Mouse (Mus musculus): ENCODE results near the gene Camk1d. TPM values are rescaled to one million over a fixed set of nuclear protein-coding genes. Genes with fewer than 3 reads are reported as not detected.
"Not testable (repeated sequence)": the region's sequence is repeated elsewhere in the genome, so short reads cannot be mapped to it uniquely, and the experiment has no call there.

The Camk1d gene
- polyA plus RNA-seq, 1 experiment from 2014 or later, result 1.0 TPM

DNA sequence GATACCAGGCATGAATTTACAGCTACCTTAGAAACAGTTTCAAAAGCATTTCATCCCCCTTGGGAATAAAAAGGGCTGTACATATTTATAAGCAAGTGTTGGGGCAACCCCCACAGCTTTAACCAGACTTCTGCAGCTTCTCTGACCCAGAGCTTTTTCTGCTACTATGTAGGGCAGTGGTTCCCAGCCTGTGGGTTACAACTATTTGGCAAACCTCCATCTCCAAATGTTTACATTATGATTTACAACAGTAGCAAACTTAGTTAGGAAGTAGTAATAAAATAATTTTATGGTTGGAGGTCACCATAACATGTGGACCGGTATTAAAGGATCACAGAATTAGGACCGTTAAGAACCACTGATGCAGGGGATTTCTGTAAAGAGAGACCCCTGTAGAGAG lies 446.3 kb downstream of the Camk1d start:
- Histone ChIP-seq H3K4me3 (ENCODE audit: low read depth, low read length) (no peak overlapping the region), H3K36me3 (ENCODE audit: control insufficient read depth, insufficient read depth, low read length) (no peaks in the 10 kb centered on the region), H3K9me3 (ENCODE audit: control insufficient read depth, low read length) (no peaks in the 10 kb centered on the region), H3K4me2 (no peak overlapping the region), H3K27me3 (replicated peaks; ENCODE audit: control insufficient read depth, insufficient read depth, low read length) (no peaks in the 10 kb centered on the region), H3K9ac (ENCODE audit: low read depth, low read length) (no peak overlapping the region), H3K27ac (ENCODE audit: low read depth, low read length) (no peak overlapping the region), H3K4me1 (replicated peaks; ENCODE audit: control insufficient read depth, insufficient read depth, low read length) (no peaks in the 10 kb centered on the region)
- DNase-seq (ENCODE audit: low spot score) (no peak), ATAC-seq (replicated peaks; ENCODE audit: low FRiP score) (no peak)
- 83% methylated on average over 2 of the region's 2 CpGs for WGBS

- 86% methylated on average over 2 of the region's 2 CpGs for WGBS
- no peaks in the 10 kb centered on the region for H3K9me3 ChIP-seq (ENCODE audit: control insufficient read depth, low read length)
- no peak overlapping the region for H3K4me3 ChIP-seq (ENCODE audit: low read depth, low read length)
- H3K27ac ChIP-seq (ENCODE audit: low read depth, low read length), result no peak overlapping the region
- H3K9ac ChIP-seq (ENCODE audit: low read depth, low read length), result no peak overlapping the region
- no peaks in the 10 kb centered on the region for H3K36me3 ChIP-seq (ENCODE audit: control insufficient read depth, insufficient read depth, low read length)
- DNase-seq (ENCODE audit: low spot score) (no peak), ATAC-seq (replicated peaks; ENCODE audit: low FRiP score) (no peak)
- H3K27me3 ChIP-seq (replicated peaks; ENCODE audit: control insufficient read depth, insufficient read depth, low read length), result no peaks in the 10 kb centered on the region
- no peaks in the 10 kb centered on the region for H3K4me1 ChIP-seq (replicated peaks; ENCODE audit: control insufficient read depth, insufficient read depth, low read length)
- no peak overlapping the region for H3K4me2 ChIP-seq
Observed at GRCm38 (mm10) chr2:5262279-5262678, 452.0 kb downstream of the Camk1d start.

- DNase-seq (ENCODE audit: low spot score), result no peak
- 83% methylated on average over 3 of the region's 3 CpGs for WGBS
- H3K9ac ChIP-seq (ENCODE audit: low read depth, low read length), result no peak overlapping the region
- H3K9me3 ChIP-seq (ENCODE audit: control insufficient read depth, low read length), result no peaks in the 10 kb centered on the region
- H3K36me3 ChIP-seq (ENCODE audit: control insufficient read depth, insufficient read depth, low read length), result no peaks in the 10 kb centered on the region
- H3K4me2 ChIP-seq, result no peak overlapping the region
- H3K4me3 ChIP-seq (ENCODE audit: low read depth, low read length), result no peak overlapping the region
- no peaks in the 10 kb centered on the region for H3K4me1 ChIP-seq (replicated peaks; ENCODE audit: control insufficient read depth, insufficient read depth, low read length)
- no peaks in the 10 kb centered on the region for H3K27me3 ChIP-seq (replicated peaks; ENCODE audit: control insufficient read depth, insufficient read depth, low read length)
- no peak overlapping the region for H3K27ac ChIP-seq (ENCODE audit: low read depth, low read length)
- no peak for ATAC-seq (replicated peaks; ENCODE audit: low FRiP score)
Observed at GRCm38 (mm10) chr2:5258250-5258649, 456.1 kb downstream of the Camk1d start.

- no peak overlapping the region for H3K4me2 ChIP-seq
- no peak overlapping the region for H3K9ac ChIP-seq (ENCODE audit: low read depth, low read length)
- no peaks in the 10 kb centered on the region; the same call in 1 of the 2 replicates for H3K9me3 ChIP-seq (ENCODE audit: control insufficient read depth, low read length)
- H3K27me3 ChIP-seq (replicated peaks; ENCODE audit: control insufficient read depth, insufficient read depth, low read length), result no peaks in the 10 kb centered on the region
- no peak overlapping the region for H3K27ac ChIP-seq (ENCODE audit: low read depth, low read length)
- no peak overlapping the region for H3K4me3 ChIP-seq (ENCODE audit: low read depth, low read length)
- DNase-seq (ENCODE audit: low spot score) (no peak), ATAC-seq (replicated peaks; ENCODE audit: low FRiP score) (no peak)
- no peaks in the 10 kb centered on the region for H3K36me3 ChIP-seq (ENCODE audit: control insufficient read depth, insufficient read depth, low read length)
- H3K4me1 ChIP-seq (replicated peaks; ENCODE audit: control insufficient read depth, insufficient read depth, low read length), result no peaks in the 10 kb centered on the region
- 55% methylated on average over 12 of the region's 12 CpGs for WGBS
Observed at GRCm38 (mm10) chr2:5249969-5250368, 464.3 kb downstream of the Camk1d start.

GRCm38 (mm10) chr2:5249199-5249598 lies 465.1 kb downstream of the Camk1d start:
- not testable (repeated sequence) for H3K27ac ChIP-seq (ENCODE audit: low read depth, low read length); H3K4me3 ChIP-seq (ENCODE audit: low read depth, low read length); H3K9me3 ChIP-seq (ENCODE audit: control insufficient read depth, low read length); H3K4me1 ChIP-seq (replicated peaks; ENCODE audit: control insufficient read depth, insufficient read depth, low read length); H3K27me3 ChIP-seq (replicated peaks; ENCODE audit: control insufficient read depth, insufficient read depth, low read length); DNase-seq (ENCODE audit: low spot score); H3K4me2 ChIP-seq; H3K36me3 ChIP-seq (ENCODE audit: control insufficient read depth, insufficient read depth, low read length); H3K9ac ChIP-seq (ENCODE audit: low read depth, low read length); ATAC-seq (replicated peaks; ENCODE audit: low FRiP score)
- 85% methylated on average over 6 of the region's 6 CpGs for WGBS

Other genes with a start within 250 kb of the Camk1d start
- gene Nudt5, start 130.5 kb upstream of the Camk1d start, polyA plus RNA-seq (2014; fragmentation: Nextera tagmentation; extraction: Ambion mirVana), result 120 and 123 TPM in 2 replicates
- gene Cdc123, start 130.6 kb upstream of the Camk1d start, polyA plus RNA-seq (2014; fragmentation: Nextera tagmentation; extraction: Ambion mirVana), result 278 and 298 TPM in 2 replicates
- gene Gm13199, start 148.4 kb upstream of the Camk1d start, polyA plus RNA-seq (2014; fragmentation: Nextera tagmentation; extraction: Ambion mirVana), result 2.0 TPM in 2 replicates
- gene Sec61a2, start 180.9 kb upstream of the Camk1d start, polyA plus RNA-seq (2014; fragmentation: Nextera tagmentation; extraction: Ambion mirVana), result 48.1 and 51.8 TPM in 2 replicates
- 3.5 and 4.8 TPM in 2 replicates for gene Dhtkd1, start 228.3 kb upstream of the Camk1d start, polyA plus RNA-seq (2014; fragmentation: Nextera tagmentation; extraction: Ambion mirVana)
- gene Upf2, start 237.0 kb upstream of the Camk1d start, polyA plus RNA-seq (2014; fragmentation: Nextera tagmentation; extraction: Ambion mirVana), result 10.4 and 10.7 TPM in 2 replicates

All from liver, embryonic 11.5 days (tissue).